Mouse (Mus musculus) testis, adult 2 months (tissue): ENCODE measurements around the gene Dgki. TPM values are rescaled to one million over a fixed set of nuclear protein-coding genes. Genes with fewer than 3 reads are reported as not detected.

Source experiments
- H3K27ac ChIP-seq: fragments of 200-500 bp; 2 replicates; pipeline ENCODE4 v1.5.1; 2012; ENCODE audit warnings: low read depth, low read length; ENCODE audit not compliant: control insufficient read depth, insufficient read depth
- H3K27me3 ChIP-seq: fragments of 200-500 bp; 2 replicates; pipeline ENCODE4 v1.6.1; 2012; ENCODE audit warnings: mild to moderate bottlenecking, low read length, moderate library complexity; ENCODE audit not compliant: control insufficient read depth, insufficient read depth
- H3K36me3 ChIP-seq: fragments of 200-500 bp; 2 replicates; pipeline ENCODE4 v1.6.1; 2012; ENCODE audit warnings: mild to moderate bottlenecking, low read length; ENCODE audit not compliant: control insufficient read depth, insufficient read depth
- H3K4me1 ChIP-seq: fragments of 200-500 bp; 2 replicates; pipeline ENCODE4 v1.6.1; 2012; ENCODE audit warnings: low read length; ENCODE audit not compliant: control insufficient read depth, insufficient read depth
- H3K4me3 ChIP-seq: fragments of 200-500 bp; 2 replicates; pipeline ENCODE4 v1.5.1; 2012; ENCODE audit warnings: low read depth, mild to moderate bottlenecking, low read length, moderate library complexity, mixed read lengths; ENCODE audit not compliant: control insufficient read depth
- CTCF ChIP-seq: fragments of 200-500 bp; IDR thresholded peaks from 2 replicates; pipeline ENCODE4 v1.5.1; 2012; ENCODE audit warnings: low read depth, mild to moderate bottlenecking, inconsistent platforms, low read length, moderate library complexity; ENCODE audit not compliant: control insufficient read depth, insufficient read depth, insufficient replicate concordance
- POLR2A ChIP-seq: fragments of 200-500 bp; IDR thresholded peaks from 2 replicates; pipeline ENCODE4 v1.6.1; 2012; ENCODE audit warnings: low read depth, mild to moderate bottlenecking, inconsistent platforms, low read length, moderate library complexity; ENCODE audit not compliant: control insufficient read depth
- polyA plus RNA-seq: library from polyadenylated mRNA; depleted of rRNA; stranded (reverse); fragments of >200 nt; gene quantifications from 2 replicates; pipeline ENCODE4 v1.2.3, GENCODE M21; 2012

Gene Dgki
- polyA plus RNA-seq, 1 experiment = 0.10 TPM

DNA sequence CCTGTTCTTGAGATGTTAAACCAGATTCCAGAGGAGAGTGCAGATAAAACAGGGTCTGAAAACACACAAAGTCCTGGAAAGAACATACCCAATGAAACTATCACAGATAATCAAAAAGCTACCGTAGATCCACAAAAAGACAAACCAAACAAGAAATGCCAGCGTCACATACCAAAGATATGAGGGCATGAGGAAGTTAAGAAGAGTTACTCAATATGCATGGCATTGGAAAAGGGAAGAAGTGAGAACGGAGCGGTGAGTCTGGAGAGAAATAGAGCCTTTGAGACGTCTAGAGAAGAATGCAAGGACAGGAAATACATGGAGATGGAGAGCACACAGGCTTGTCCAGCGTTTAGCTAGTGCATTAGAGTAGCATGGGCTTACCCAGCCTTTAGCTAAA, 401.6 kb downstream of the Dgki start:
- TF ChIP-seq POLR2A (no peak), CTCF (no peak)
- H3K27me3 ChIP-seq = no peaks in the 10 kb centered on the region
- no peak overlapping the region for H3K4me3 ChIP-seq
- H3K36me3 ChIP-seq = no peaks in the 10 kb centered on the region
- H3K27ac ChIP-seq = no peak overlapping the region
- no peaks in the 10 kb centered on the region for H3K4me1 ChIP-seq

DNA sequence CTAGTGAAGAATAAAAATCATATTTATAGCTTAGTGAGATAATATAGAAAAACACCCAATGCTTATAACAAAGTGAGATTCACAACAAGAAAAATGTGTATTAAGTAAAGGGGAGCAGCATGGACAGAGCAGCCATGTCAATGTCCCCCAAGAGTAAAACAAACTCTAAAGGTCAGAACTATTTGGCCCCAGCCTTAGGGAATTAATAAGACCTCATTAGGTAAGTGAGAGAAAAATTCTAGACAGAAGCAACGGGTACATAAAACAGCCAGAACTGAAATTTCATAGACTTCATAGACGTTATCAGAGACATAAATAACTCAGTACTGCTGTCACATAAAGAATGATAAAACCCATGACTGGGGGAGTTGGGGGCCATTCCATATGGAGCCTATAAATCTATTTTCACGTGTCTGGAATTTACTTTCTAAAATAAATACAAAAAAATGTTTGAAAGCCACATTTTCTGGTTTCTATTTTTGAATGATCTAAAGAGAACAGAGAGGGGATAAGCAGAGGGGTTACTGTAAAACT, 402.3 kb downstream of the Dgki start:
- no peak overlapping the region for H3K27ac ChIP-seq
- H3K27me3 ChIP-seq = no peaks in the 10 kb centered on the region
- no peaks in the 10 kb centered on the region for H3K4me1 ChIP-seq
- H3K4me3 ChIP-seq = no peak overlapping the region
- no peaks in the 10 kb centered on the region for H3K36me3 ChIP-seq
- no peak for TF ChIP-seq POLR2A
- TF ChIP-seq CTCF = no peak

- Histone ChIP-seq H3K4me3 (no peak overlapping the region), H3K36me3 (no peaks in the 10 kb centered on the region), H3K27me3 (no peaks in the 10 kb centered on the region), H3K27ac (no peak overlapping the region), H3K4me1 (no peaks in the 10 kb centered on the region)
- TF ChIP-seq POLR2A = no peak
- no peak for TF ChIP-seq CTCF
Measured at GRCm38 (mm10) chr6:36896656-36897055, 403.3 kb downstream of the Dgki start.

DNA sequence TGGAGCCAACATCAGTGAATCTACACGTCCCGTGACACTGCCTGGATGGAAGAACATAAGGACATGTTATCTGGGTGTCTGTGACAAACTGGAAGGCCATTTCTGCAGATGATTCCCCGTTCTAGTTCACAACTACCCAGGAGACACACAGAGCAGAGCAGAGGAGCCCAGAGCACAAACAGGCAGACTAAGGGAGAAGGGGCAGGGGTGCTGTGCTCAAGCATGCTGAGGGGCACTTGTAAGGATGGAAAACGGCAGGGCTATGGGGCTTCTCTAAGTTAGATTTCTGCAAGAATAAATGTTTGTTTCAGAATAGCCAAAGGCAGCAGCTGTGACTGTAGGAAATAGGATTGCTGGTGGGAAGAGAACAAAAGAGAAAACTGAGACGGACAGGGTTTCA, 408.2 kb downstream of the Dgki start:
- Histone ChIP-seq H3K36me3 (no peaks in the 10 kb centered on the region), H3K4me3 (no peak overlapping the region), H3K4me1 (no peaks in the 10 kb centered on the region), H3K27ac (no peak overlapping the region), H3K27me3 (no peaks in the 10 kb centered on the region)
- TF ChIP-seq CTCF (no peak), POLR2A (no peak)

DNA sequence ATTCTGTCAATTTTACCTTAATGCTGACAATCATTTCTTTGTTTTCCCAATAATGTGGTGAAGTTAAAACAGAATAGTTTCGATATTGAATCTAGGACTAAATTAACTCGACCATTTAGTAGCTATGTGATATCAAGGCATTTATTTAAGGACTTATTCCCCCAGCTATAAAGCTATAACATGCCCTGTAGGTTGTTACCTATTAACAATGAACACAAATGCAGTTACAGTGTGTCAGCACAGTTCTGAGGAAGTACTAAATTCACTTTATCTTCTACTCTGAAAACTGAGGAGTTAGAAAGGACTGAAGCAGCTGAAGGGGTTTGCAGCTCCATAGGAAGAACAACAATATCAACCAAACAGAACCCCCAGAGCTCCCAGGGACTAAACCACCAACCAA, 409.2 kb downstream of the Dgki start:
- no peak overlapping the region for H3K4me3 ChIP-seq
- no peaks in the 10 kb centered on the region for H3K27me3 ChIP-seq
- TF ChIP-seq CTCF (no peak), POLR2A (no peak)
- H3K36me3 ChIP-seq = no peaks in the 10 kb centered on the region
- no peak overlapping the region for H3K27ac ChIP-seq
- no peaks in the 10 kb centered on the region for H3K4me1 ChIP-seq

DNA sequence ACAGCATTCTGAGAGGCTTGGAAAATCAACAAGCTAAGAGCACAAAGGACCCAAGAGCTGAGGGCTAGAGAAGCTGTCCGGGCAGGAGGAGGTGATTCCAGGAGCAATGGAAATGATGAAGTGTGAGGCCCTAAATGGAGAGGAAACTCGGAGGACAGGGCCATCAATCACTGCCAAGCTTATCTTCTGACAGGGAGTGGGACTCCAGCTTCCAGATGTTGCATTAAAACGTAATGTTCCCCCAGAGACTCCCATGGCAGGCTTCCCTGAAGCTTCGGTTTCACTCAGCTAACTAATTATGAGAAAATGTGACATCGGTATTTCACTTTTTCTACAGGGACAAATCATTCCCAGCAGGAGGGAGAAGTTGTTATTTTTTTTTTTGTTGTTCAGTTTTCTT, 409.7 kb downstream of the Dgki start:
- Histone ChIP-seq H3K27me3 (no peaks in the 10 kb centered on the region), H3K36me3 (no peaks in the 10 kb centered on the region), H3K4me3 (no peak overlapping the region), H3K27ac (no peak overlapping the region), H3K4me1 (no peaks in the 10 kb centered on the region)
- no peak for TF ChIP-seq CTCF
- TF ChIP-seq POLR2A = no peak

DNA sequence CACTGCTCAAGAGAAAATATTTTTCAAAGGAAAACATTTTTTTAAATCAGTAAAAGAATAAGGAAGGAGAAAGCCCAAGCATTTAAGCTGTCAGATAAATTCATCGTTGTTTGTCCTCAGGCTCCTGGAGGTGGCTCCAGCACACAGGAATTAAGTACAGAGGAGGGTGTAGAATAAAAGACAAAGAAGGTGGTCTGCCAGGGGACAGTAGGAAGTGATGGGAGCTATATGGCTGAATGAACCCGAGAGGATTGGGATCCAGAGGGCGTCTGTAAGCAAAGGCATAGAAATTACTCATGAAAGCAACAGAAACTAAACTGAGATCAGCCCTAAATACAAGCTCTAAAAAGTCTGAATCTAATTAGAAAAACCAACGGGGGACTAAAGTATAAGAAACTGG, 418.7 kb downstream of the Dgki start:
- no peaks in the 10 kb centered on the region for H3K36me3 ChIP-seq
- no peak overlapping the region for H3K27ac ChIP-seq
- no peaks in the 10 kb centered on the region for H3K27me3 ChIP-seq
- H3K4me1 ChIP-seq = no peaks in the 10 kb centered on the region
- no peak for TF ChIP-seq POLR2A
- no peak for TF ChIP-seq CTCF
- H3K4me3 ChIP-seq = no peak overlapping the region
